Mouse (Mus musculus): ENCODE results near the gene Sall2. TPM values are rescaled to one million over a fixed set of nuclear protein-coding genes. Genes with fewer than 3 reads are reported as not detected.

Gene Sall2
- 15.3 TPM for polyA plus RNA-seq (2014; fragmentation: Illumina TruSeq; extraction: RNeasy Lipid Tissue Mini Kit (QIAGEN cat#74804))

DNA sequence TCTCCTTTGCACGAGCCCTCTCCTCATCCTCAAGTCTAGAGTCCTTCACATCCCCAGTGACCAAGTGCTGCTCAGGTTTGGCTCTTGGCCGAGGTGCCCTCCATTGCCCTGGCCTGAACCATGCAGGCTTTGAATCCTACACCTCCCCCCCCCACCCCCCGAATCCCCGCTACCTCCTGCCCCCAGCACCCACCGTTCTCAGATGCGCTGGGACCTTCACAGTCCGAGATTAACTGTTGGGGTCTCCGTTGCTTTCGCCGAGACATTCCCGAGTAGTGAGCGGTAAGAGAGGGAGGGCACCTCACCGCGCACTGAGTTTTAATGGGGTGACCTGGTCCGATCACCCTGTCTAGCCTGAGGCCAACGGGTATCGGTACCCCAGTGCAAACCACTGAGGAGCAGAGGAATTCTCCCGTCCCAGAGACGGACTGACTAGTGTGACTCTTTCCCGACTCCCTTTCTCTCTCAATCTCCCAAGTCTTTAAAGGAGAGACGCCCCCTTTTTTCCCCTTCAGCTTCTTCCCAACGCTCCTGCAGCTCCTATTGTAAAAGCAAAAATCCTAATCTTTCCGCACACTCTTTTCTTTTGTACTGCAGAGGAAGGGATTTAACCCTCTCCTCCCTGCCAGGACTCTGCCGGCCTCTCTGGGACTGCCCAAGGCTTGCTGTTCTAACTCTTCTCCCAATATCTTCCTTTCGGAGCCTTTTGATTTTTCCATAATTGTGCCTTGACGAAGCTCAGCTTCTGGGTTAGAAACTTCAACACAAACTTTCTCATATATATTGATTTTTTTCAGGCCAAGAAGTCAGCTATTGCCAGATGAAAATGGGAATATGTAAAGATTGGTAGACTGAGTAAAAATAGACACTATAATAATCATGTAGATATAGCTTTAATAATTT, at the start of gene Sall2:
Gene Sall2 (minus strand): TSS at position 853 of the 903 bp plus-strand sequence.

DNA sequence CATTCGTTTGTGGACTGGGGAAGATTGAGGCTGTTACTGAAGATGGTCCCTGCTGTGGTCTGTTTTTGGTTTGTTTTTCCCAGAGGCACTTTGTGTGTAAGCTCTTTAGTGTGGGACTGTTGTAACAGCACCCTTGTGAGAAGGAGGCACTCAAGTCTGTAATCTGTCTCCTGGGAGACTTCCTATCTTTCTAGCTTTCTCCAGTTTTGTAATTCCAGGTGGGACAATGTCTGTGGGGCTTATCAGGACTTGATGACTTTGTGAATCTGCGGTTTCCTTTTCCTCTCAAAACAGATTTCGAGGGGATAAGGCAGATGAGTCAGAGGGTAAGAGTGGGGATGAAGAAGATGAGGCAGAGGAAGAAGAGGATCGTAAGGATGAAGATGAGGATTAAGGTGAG, 27.7 kb upstream of the Sall2 start, which contains the start of gene Olfr1513:
Gene Olfr1513 (minus strand): TSS at position 101 of the 400 bp plus-strand sequence.

DNA sequence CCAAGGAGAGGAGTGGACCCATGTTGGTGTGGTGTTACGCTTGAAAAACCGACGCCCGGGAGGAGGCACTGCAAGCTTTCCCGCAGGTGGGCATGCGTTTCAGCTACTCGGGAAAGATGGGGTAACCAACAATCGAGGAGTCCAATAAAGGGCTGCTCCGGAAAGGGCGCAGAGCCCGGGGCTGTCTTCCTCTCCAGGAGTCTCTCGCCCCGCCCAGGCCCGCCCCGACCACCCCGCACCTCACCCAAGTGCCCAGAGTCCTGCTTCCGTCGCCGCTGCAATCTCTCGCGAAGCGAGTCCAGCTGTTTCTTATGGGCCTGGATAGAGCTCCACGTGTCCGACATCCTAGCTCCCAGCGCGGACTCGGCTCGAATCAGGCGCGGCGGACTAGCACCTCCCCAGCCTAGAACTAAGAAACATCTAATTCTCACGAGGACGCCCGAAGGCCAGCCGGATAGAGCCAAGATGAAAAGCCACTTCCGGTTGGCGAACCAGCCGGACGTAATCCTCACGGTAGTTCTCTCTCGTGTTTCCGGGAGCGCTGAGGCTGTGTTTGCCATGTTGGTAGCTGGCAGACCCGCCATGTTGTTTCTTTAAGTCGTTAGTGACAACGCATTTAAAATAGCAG, 23.8 kb downstream of the Sall2 start, which contains the start of gene Mettl3:
Gene Mettl3 (minus strand): TSS at position 485 of the 628 bp plus-strand sequence.

DNA sequence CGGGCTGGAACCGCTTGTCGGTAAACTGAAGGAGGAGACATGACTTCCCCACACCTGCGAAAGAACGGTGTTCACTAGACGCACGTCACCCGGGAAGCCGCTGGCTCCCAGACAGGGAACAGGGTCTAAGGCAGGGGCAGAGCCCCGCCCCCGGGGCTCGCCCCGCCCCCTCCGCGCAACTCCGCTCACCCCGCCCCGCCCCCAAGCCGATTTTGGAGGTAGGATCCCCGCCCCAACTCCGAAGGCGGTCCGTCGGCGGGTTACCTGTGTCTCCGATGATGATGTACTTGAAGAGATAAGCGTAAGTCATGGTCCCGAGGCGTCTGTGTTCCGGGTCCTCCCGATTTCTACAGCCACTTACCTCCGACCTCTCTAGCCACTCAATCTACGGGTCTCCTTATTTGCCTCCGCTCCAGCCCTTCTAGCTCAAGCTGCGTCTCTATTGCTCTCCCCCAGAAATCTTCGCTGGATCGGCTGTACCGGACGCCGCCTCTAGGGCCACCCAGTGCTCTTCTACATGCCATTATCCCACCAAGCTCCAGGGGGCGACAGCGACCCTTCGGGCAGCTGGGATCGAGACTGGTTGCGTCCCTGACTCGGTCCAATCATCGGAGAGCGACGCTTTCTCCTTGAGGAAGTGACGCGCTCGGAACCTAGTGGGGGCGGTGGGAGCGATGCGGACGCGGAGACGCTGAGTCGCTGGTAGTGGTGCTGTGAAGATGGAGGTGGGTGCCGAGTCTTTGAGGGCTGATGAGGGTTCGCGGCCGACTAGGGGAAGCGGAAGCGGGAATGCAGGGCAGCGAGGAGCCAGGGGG, 49.4 kb downstream of the Sall2 start, which contains the start of the genes Tox4 and Rab2b:
Gene Tox4 (plus strand): TSS at position 215 of the 815 bp plus-strand sequence.
Gene Rab2b (minus strand): TSS at position 614 of the 815 bp plus-strand sequence.

Other genes with a start within 250 kb of the Sall2 start
- 552 TPM for gene Hnrnpc, start 224.7 kb downstream of the Sall2 start, polyA plus RNA-seq (2014; fragmentation: Illumina TruSeq; extraction: RNeasy Lipid Tissue Mini Kit (QIAGEN cat#74804))
- gene Rpgrip1, start 218.1 kb downstream of the Sall2 start, polyA plus RNA-seq (2014; fragmentation: Illumina TruSeq; extraction: RNeasy Lipid Tissue Mini Kit (QIAGEN cat#74804)): 1.2 TPM
- gene Supt16, start 131.3 kb downstream of the Sall2 start, polyA plus RNA-seq (2014; fragmentation: Illumina TruSeq; extraction: RNeasy Lipid Tissue Mini Kit (QIAGEN cat#74804)): 121 TPM
- gene Chd8, start 71.0 kb downstream of the Sall2 start, polyA plus RNA-seq (2014; fragmentation: Illumina TruSeq; extraction: RNeasy Lipid Tissue Mini Kit (QIAGEN cat#74804)): 122 TPM
- gene Tox4, start 49.6 kb downstream of the Sall2 start, polyA plus RNA-seq (2014; fragmentation: Illumina TruSeq; extraction: RNeasy Lipid Tissue Mini Kit (QIAGEN cat#74804)): 51.2 TPM
- gene Rab2b, start 49.2 kb downstream of the Sall2 start, polyA plus RNA-seq (2014; fragmentation: Illumina TruSeq; extraction: RNeasy Lipid Tissue Mini Kit (QIAGEN cat#74804)): 38.3 TPM
- gene Mettl3, start 23.6 kb downstream of the Sall2 start, polyA plus RNA-seq (2014; fragmentation: Illumina TruSeq; extraction: RNeasy Lipid Tissue Mini Kit (QIAGEN cat#74804)): 30.6 TPM
- gene Olfr1513, start 27.6 kb upstream of the Sall2 start, polyA plus RNA-seq (2014; fragmentation: Illumina TruSeq; extraction: RNeasy Lipid Tissue Mini Kit (QIAGEN cat#74804)): not detected
- not detected for gene Olfr1512, start 50.4 kb upstream of the Sall2 start, polyA plus RNA-seq (2014; fragmentation: Illumina TruSeq; extraction: RNeasy Lipid Tissue Mini Kit (QIAGEN cat#74804))
- gene Olfr1511, start 68.6 kb upstream of the Sall2 start, polyA plus RNA-seq (2014; fragmentation: Illumina TruSeq; extraction: RNeasy Lipid Tissue Mini Kit (QIAGEN cat#74804)): not detected
- gene Olfr1510, start 85.6 kb upstream of the Sall2 start, polyA plus RNA-seq (2014; fragmentation: Illumina TruSeq; extraction: RNeasy Lipid Tissue Mini Kit (QIAGEN cat#74804)): not detected
- gene Olfr1509, start 114.2 kb upstream of the Sall2 start, polyA plus RNA-seq (2014; fragmentation: Illumina TruSeq; extraction: RNeasy Lipid Tissue Mini Kit (QIAGEN cat#74804)): not detected
- gene Olfr1508, start 138.7 kb upstream of the Sall2 start, polyA plus RNA-seq (2014; fragmentation: Illumina TruSeq; extraction: RNeasy Lipid Tissue Mini Kit (QIAGEN cat#74804)): not detected
- not detected for gene Olfr1507, start 167.0 kb upstream of the Sall2 start, polyA plus RNA-seq (2014; fragmentation: Illumina TruSeq; extraction: RNeasy Lipid Tissue Mini Kit (QIAGEN cat#74804))